Mouse (Mus musculus): ENCODE data around the gene Iqgap1.

The Iqgap1 gene

GRCm38 (mm10) chr7:80803173-80803872, 22.5 kb downstream of the Iqgap1 start:
- peak; percentile 95 for DNase-seq (ENCODE audit: low spot score)

- DNase-seq (ENCODE audit: low spot score), result peak; percentile 48
Observed at GRCm38 (mm10) chr7:80802412-80803160, 23.2 kb downstream of the Iqgap1 start.

- DNase-seq (ENCODE audit: low spot score), result no peak
Observed at GRCm38 (mm10) chr7:80799307-80799706, 26.5 kb downstream of the Iqgap1 start.

- DNase-seq (ENCODE audit: low spot score), result no peak
Observed at GRCm38 (mm10) chr7:80796805-80797567, 28.8 kb downstream of the Iqgap1 start.

- DNase-seq (ENCODE audit: low spot score), result no peak
Observed at GRCm38 (mm10) chr7:80796258-80796657, 29.5 kb downstream of the Iqgap1 start.

- DNase-seq (ENCODE audit: low spot score), result no peak
Observed at GRCm38 (mm10) chr7:80789534-80789933, 36.2 kb downstream of the Iqgap1 start.

GRCm38 (mm10) chr7:80789061-80789460, 36.7 kb downstream of the Iqgap1 start:
- no peak for DNase-seq (ENCODE audit: low spot score)

GRCm38 (mm10) chr7:80788002-80788401, 37.8 kb downstream of the Iqgap1 start:
- DNase-seq (ENCODE audit: low spot score), result no peak

GRCm38 (mm10) chr7:80786746-80787145, 39.0 kb downstream of the Iqgap1 start:
- no peak for DNase-seq (ENCODE audit: low spot score)

GRCm38 (mm10) chr7:80783841-80784240, 41.9 kb downstream of the Iqgap1 start:
- no peak for DNase-seq (ENCODE audit: low spot score)

- no peak for DNase-seq (ENCODE audit: low spot score)
Observed at GRCm38 (mm10) chr7:80782155-80783109, 43.3 kb downstream of the Iqgap1 start.

GRCm38 (mm10) chr7:80781444-80782120, 44.2 kb downstream of the Iqgap1 start:
- DNase-seq (ENCODE audit: low spot score), result no peak

- DNase-seq (ENCODE audit: low spot score), result peak; percentile 32
Observed at GRCm38 (mm10) chr7:80778958-80779669, 46.7 kb downstream of the Iqgap1 start.

- no peak for DNase-seq (ENCODE audit: low spot score)
Observed at GRCm38 (mm10) chr7:80778376-80778775, 47.4 kb downstream of the Iqgap1 start.

GRCm38 (mm10) chr7:80777151-80777550, 48.6 kb downstream of the Iqgap1 start:
- DNase-seq (ENCODE audit: low spot score), result no peak

- DNase-seq (ENCODE audit: low spot score), result no peak
Observed at GRCm38 (mm10) chr7:80776090-80776489, 49.7 kb downstream of the Iqgap1 start.

- DNase-seq (ENCODE audit: low spot score), result no peak
Observed at GRCm38 (mm10) chr7:80775448-80775904, 50.3 kb downstream of the Iqgap1 start.

- DNase-seq (ENCODE audit: low spot score), result no peak
Observed at GRCm38 (mm10) chr7:80774615-80775447, 50.9 kb downstream of the Iqgap1 start.

Measured in c-Kit-positive CD71-positive TER-119-positive erythroid progenitor cells, embryonic 14.5 days (primary cell).